Mouse (Mus musculus): Measurements from ENCODE around the gene Farp1.

DNA sequence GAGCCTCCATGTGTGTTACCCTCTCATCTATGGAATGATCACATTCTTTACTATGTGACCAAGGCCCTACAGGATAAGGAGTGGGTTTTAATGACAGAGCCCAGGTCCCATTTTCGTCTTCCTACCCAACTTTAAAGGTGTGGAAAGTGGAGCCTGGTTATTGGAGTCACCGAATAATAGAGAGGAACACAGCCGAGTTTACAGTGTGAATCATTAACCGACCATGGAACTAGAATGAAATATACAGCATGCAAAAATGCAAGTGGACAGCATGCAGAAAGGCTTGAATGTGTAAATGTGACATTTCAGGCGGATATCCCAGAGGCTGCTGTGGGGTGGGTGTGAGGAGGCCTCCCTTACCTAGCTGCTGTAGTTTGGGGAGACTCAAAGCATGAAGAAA is 66.5 kb downstream of the Farp1 start:
- TF ChIP-seq POLR2A (IDR thresholded peaks at IDR 0.05; ENCODE audit: low read depth, low read length) (no peak), CTCF (IDR thresholded peaks at IDR 0.05; ENCODE audit: extremely low read depth, insufficient read length, insufficient replicate concordance, low read depth, low read length) (no peak)
